Mouse (Mus musculus) mouse trophoblast stem cell (cell line): ENCODE measurements around the gene Nasp.

Experiments used
- in situ Hi-C, 2 experiments: fragments of 300-500 bp; cut with MseI, MboI; formaldehyde crosslinking; loops; 2 replicates in 1 of 2; 3 replicates in 1 of 2; pipeline ENCODE4 v1.15.1; 2025

The Nasp gene

GRCm38 (mm10) chr4:116635197-116635596 is 7.5 kb upstream of the Nasp start:
- in situ Hi-C loops, result no loop called here

GRCm38 (mm10) chr4:116627359-116627716 is 403 bp downstream of the Nasp start:
- in situ Hi-C loops, result no loop called here

GRCm38 (mm10) chr4:116626658-116627358 is 933 bp downstream of the Nasp start:
- in situ Hi-C loops, result no loop called here

- in situ Hi-C loops, result no loop called here
Measured at GRCm38 (mm10) chr4:116624831-116625230, 2.9 kb downstream of the Nasp start.

- in situ Hi-C loops, result no loop called here
Measured at GRCm38 (mm10) chr4:116615237-116615636, 12.5 kb downstream of the Nasp start.

- in situ Hi-C loops, result no loop called here
Measured at GRCm38 (mm10) chr4:116612621-116613020, 15.1 kb downstream of the Nasp start.

- in situ Hi-C loops, result no loop called here
Measured at GRCm38 (mm10) chr4:116596978-116597881, 30.5 kb downstream of the Nasp start.

- in situ Hi-C loops, result no loop called here
Measured at GRCm38 (mm10) chr4:116596379-116596778, 31.4 kb downstream of the Nasp start, which contains the start of gene Ccdc17. Ccdc17 (plus strand) TSS chr4:116596654.

- in situ Hi-C loops, result no loop called here
Measured at GRCm38 (mm10) chr4:116595793-116596192, 31.9 kb downstream of the Nasp start.

- in situ Hi-C loops, result no loop called here
Measured at GRCm38 (mm10) chr4:116558151-116558882, 69.4 kb downstream of the Nasp start.

GRCm38 (mm10) chr4:116557306-116558121 is 70.2 kb downstream of the Nasp start, which contains the start of gene Gpbp1l1:
Gpbp1l1 (plus strand) TSS chr4:116557658.
- in situ Hi-C loops, result no loop called here

GRCm38 (mm10) chr4:116556561-116557305 is 71.0 kb downstream of the Nasp start:
- in situ Hi-C loops, result no loop called here

GRCm38 (mm10) chr4:116555413-116556300 is 72.1 kb downstream of the Nasp start, which contains the start of gene Tmem69:
Tmem69 (minus strand) TSS chr4:116555936.
- in situ Hi-C loops, result no loop called here

- in situ Hi-C loops, result no loop called here
Measured at GRCm38 (mm10) chr4:116553035-116553434, 74.7 kb downstream of the Nasp start.
